Mouse (Mus musculus) C2C12 (cell line): ENCODE measurements at regions not wholly inside any gene's neighbourhood (a gene's known extent, or its start where the extent isn't known, plus 50 kb on each side); places are given as distances from the start of the nearest gene placed in this dataset.

Experiments used
- CTCF ChIP-seq: IDR thresholded peaks from one replicate; pipeline ENCODE4 v1.5.1; 2011; ENCODE audit not compliant: control insufficient read depth, insufficient read depth, insufficient read length
- FOSL1 ChIP-seq: IDR thresholded peaks from one replicate; pipeline ENCODE4 v1.8.0; 2011; ENCODE audit warnings: mild to moderate bottlenecking, low read length; ENCODE audit not compliant: poor library complexity, insufficient read depth, severe bottlenecking
- MAX ChIP-seq: IDR thresholded peaks from one replicate; pipeline ENCODE4 v1.6.1; 2011; ENCODE audit warnings: mild to moderate bottlenecking, control low read depth
- MYOD1 ChIP-seq: IDR thresholded peaks from one replicate; pipeline ENCODE4 v1.6.1; 2011; ENCODE audit warnings: low read depth; ENCODE audit not compliant: control insufficient read depth, insufficient read length
- MYOG ChIP-seq: IDR thresholded peaks from one replicate; pipeline ENCODE4 v1.6.1; 2011; ENCODE audit not compliant: control insufficient read depth, insufficient read length; ENCODE audit errors: extremely low read depth
- USF1 ChIP-seq: IDR thresholded peaks from one replicate; pipeline ENCODE4 v1.6.1; 2011; ENCODE audit warnings: low read depth, mild to moderate bottlenecking, control low read depth, moderate library complexity

DNA sequence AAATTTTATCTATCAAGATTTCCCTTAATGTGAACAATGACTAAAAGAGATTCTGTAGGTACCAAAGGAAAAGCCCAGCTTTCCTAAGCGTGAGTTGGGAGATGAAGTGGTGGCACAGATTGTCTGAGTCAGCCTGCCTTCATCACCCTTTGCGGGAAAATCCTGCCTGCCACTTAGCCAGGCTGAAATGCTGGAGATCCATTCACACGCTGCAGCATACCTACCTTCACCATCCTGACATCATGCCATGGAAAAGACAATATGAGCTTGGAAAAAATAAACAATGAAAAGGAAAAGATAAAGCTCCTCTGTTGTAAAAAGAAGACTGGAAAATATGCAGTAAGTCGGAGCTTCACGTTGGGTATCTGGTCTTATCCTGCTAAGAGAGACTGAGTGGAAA lies 537.0 kb downstream of the Gja1 start:
- TF ChIP-seq CTCF (no peak), MAX (no peak), MYOD1 (no peak), MYOG (no peak), USF1 (no peak), FOSL1 (no peak)
